Mouse (Mus musculus) stomach, postnatal 0 days (tissue): ENCODE results near the gene Rrp1b. TPM values are rescaled to one million over a fixed set of nuclear protein-coding genes. Genes with fewer than 3 reads are reported as not detected.
A peak's percentile ranks its signal among the peaks of the same experiment; 100 is the strongest.
"Not testable (repeated sequence)": the region's sequence is repeated elsewhere in the genome, so short reads cannot be mapped to it uniquely, and the experiment has no call there.

ENCODE experiments used
- ATAC-seq: fragments of 200-750 bp; cut with Nextera tagmentation; 2 replicates; pipeline ENCODE4 v1.8.0; 2017; ENCODE audit not compliant: low FRiP score, low TSS enrichment
- DNase-seq: peaks from one replicate; pipeline ENCODE4 v3.0.0-alpha.2; 2016; ENCODE audit warnings: low spot score
- H3K27ac ChIP-seq: fragments of 300-500 bp; sonication (generic); replicated peaks from 2 replicates; pipeline ENCODE4 v1.5.1; 2014; ENCODE audit warnings: mild to moderate bottlenecking, control low read depth
- H3K27me3 ChIP-seq: fragments of 300-500 bp; sonication (generic); 2 replicates; pipeline ENCODE4 v1.6.1; 2014; ENCODE audit warnings: low read length; ENCODE audit not compliant: control insufficient read depth, insufficient read depth
- H3K36me3 ChIP-seq: fragments of 300-500 bp; sonication (generic); 2 replicates; pipeline ENCODE4 v1.6.1; 2014; ENCODE audit warnings: low read length, mixed read lengths; ENCODE audit not compliant: control insufficient read depth, insufficient read depth
- H3K4me1 ChIP-seq: fragments of 300-500 bp; sonication (generic); replicated peaks from 2 replicates; pipeline ENCODE4 v1.6.1; 2014; ENCODE audit warnings: antibody characterized with exemption; ENCODE audit not compliant: control insufficient read depth, insufficient read depth
- H3K4me2 ChIP-seq: fragments of 300-500 bp; sonication (generic); replicated peaks from 2 replicates; pipeline ENCODE4 v1.6.1; 2014; ENCODE audit warnings: low read depth, mild to moderate bottlenecking, control low read depth, moderate library complexity
- H3K4me3 ChIP-seq: fragments of 300-500 bp; sonication (generic); 2 replicates; pipeline ENCODE4 v1.5.1; 2014; ENCODE audit warnings: low read depth, low read length, control low read depth
- H3K9ac ChIP-seq: fragments of 300-500 bp; sonication (generic); 2 replicates; pipeline ENCODE4 v1.6.1; 2014; ENCODE audit warnings: mild to moderate bottlenecking, low read length, control low read depth, mixed read lengths
- H3K9me3 ChIP-seq: fragments of 300-500 bp; sonication (generic); 2 replicates; pipeline ENCODE4 v1.6.1; 2016; ENCODE audit warnings: low read length; ENCODE audit not compliant: control insufficient read depth
- CTCF ChIP-seq: IDR thresholded peaks from 2 replicates; pipeline ENCODE4 v1.5.1; 2016; ENCODE audit warnings: antibody characterized with exemption, low read depth, mild to moderate bottlenecking, moderate library complexity
- EP300 ChIP-seq: optimal IDR thresholded peaks from 2 replicates; pipeline ENCODE3; 2016; ENCODE audit warnings: antibody characterized with exemption
- WGBS: fragments of 180-500 bp; shearing (Covaris S2); extraction: QIAGEN DNeasy Blood & Tissue Kit; methylation state at CpG from one replicate; pipeline ENCODE4 v1.1.7; 2014; 5-methylcytosine and 5-hydroxymethylcytosine counted together
- polyA plus RNA-seq: library from polyadenylated mRNA; unstranded; fragments of >200 nt; fragmentation: Nextera tagmentation; extraction: Ambion mirVana; gene quantifications from 2 replicates; pipeline ENCODE4 v1.2.1, GENCODE M21; 2015

Gene Rrp1b
- polyA plus RNA-seq, 1 experiment from 2014 or later, result 18.6 TPM

- no peak overlapping the region for H3K4me3 ChIP-seq
- no peaks in the 10 kb centered on the region for H3K4me1 ChIP-seq
- TF ChIP-seq CTCF (peak; percentile 68), EP300 (no peak)
- no peaks in the 10 kb centered on the region for H3K27me3 ChIP-seq
- WGBS, result 22% methylated on average over 4 of the region's 4 CpGs
- H3K36me3 ChIP-seq, result no peaks in the 10 kb centered on the region
- H3K4me2 ChIP-seq, result no peak overlapping the region
- ATAC-seq (no peak), DNase-seq (no peak)
- no peak overlapping the region for H3K9ac ChIP-seq
- no peak overlapping the region for H3K27ac ChIP-seq
- no peaks in the 10 kb centered on the region for H3K9me3 ChIP-seq
Observed at GRCm38 (mm10) chr17:32103054-32103453, 67.2 kb downstream of the Rrp1b start.

GRCm38 (mm10) chr17:32106358-32106757 is 70.5 kb downstream of the Rrp1b start:
- DNase-seq, result no peak
- no peak overlapping the region for H3K9ac ChIP-seq
- H3K9me3 ChIP-seq, result no peaks in the 10 kb centered on the region
- TF ChIP-seq CTCF (peak; percentile 53), EP300 (no peak)
- H3K36me3 ChIP-seq, result no peaks in the 10 kb centered on the region
- no peaks in the 10 kb centered on the region for H3K27me3 ChIP-seq
- no peak overlapping the region for H3K27ac ChIP-seq
- no peaks in the 10 kb centered on the region for H3K4me1 ChIP-seq
- 36% methylated on average over 2 of the region's 2 CpGs for WGBS
- H3K4me2 ChIP-seq, result no peak overlapping the region
- H3K4me3 ChIP-seq, result no peak overlapping the region
- no peak for ATAC-seq

GRCm38 (mm10) chr17:32107877-32108276 is 72.0 kb downstream of the Rrp1b start:
- no peaks in the 10 kb centered on the region for H3K27me3 ChIP-seq
- no peak overlapping the region for H3K4me3 ChIP-seq
- DNase-seq (no peak), ATAC-seq (no peak)
- H3K27ac ChIP-seq, result no peak overlapping the region
- H3K9ac ChIP-seq, result no peak overlapping the region
- TF ChIP-seq EP300 (no peak), CTCF (no peak)
- 45% methylated on average over 5 of the region's 5 CpGs for WGBS
- H3K36me3 ChIP-seq, result no peaks in the 10 kb centered on the region
- H3K9me3 ChIP-seq, result no peaks in the 10 kb centered on the region
- H3K4me2 ChIP-seq, result no peak overlapping the region
- no peaks in the 10 kb centered on the region for H3K4me1 ChIP-seq

- H3K36me3 ChIP-seq, H3K4me1 ChIP-seq, H3K27me3 ChIP-seq, H3K4me2 ChIP-seq, H3K4me3 ChIP-seq, H3K9me3 ChIP-seq, H3K9ac ChIP-seq, DNase-seq, ATAC-seq, H3K27ac ChIP-seq: not testable (repeated sequence)
- WGBS, result 61% methylated on average over 5 of the region's 5 CpGs
Observed at GRCm38 (mm10) chr17:32108320-32109011, 72.6 kb downstream of the Rrp1b start.

- peaks cover 6% of the 10 kb centered on the region; the same call in 1 of the 2 replicates for H3K4me1 ChIP-seq
- no peak overlapping the region for H3K9ac ChIP-seq
- TF ChIP-seq CTCF (no peak), EP300 (no peak)
- no peak for DNase-seq
- no peak overlapping the region for H3K4me2 ChIP-seq
- 68% methylated on average over 6 of the region's 6 CpGs for WGBS
- H3K4me3 ChIP-seq, result no peak overlapping the region
- no peak overlapping the region for H3K27ac ChIP-seq
- no peaks in the 10 kb centered on the region for H3K36me3 ChIP-seq
- H3K27me3 ChIP-seq, result no peaks in the 10 kb centered on the region
- ATAC-seq, result no peak
- no peaks in the 10 kb centered on the region for H3K9me3 ChIP-seq
Observed at GRCm38 (mm10) chr17:32109201-32109940, 73.5 kb downstream of the Rrp1b start.

GRCm38 (mm10) chr17:32110424-32110823 is 74.5 kb downstream of the Rrp1b start:
- Histone ChIP-seq H3K4me3 (no peak overlapping the region), H3K27me3 (no peaks in the 10 kb centered on the region), H3K27ac (peak overlapping the region; percentile 61; the same call in 1 of the 2 replicates), H3K9me3 (no peaks in the 10 kb centered on the region), H3K4me1 (peaks cover 6% of the 10 kb centered on the region; the same call in 1 of the 2 replicates), H3K36me3 (no peaks in the 10 kb centered on the region), H3K4me2 (no peak overlapping the region), H3K9ac (no peak overlapping the region; the same call in 1 of the 2 replicates)
- WGBS, result 27% methylated on average over 2 of the region's 2 CpGs
- peak; percentile 80 for DNase-seq
- TF ChIP-seq CTCF (no peak), EP300 (no peak)
- peak; percentile 64 for ATAC-seq
